Mouse (Mus musculus) ES-E14 (cell line): ENCODE measurements around the gene Hirip3. TPM values are rescaled to one million over a fixed set of nuclear protein-coding genes. Genes with fewer than 3 reads are reported as not detected.
A peak's percentile ranks its signal among the peaks of the same experiment; 100 is the strongest.

Source experiments
- DNase-seq: peaks from one replicate; pipeline ENCODE4 v3.0.0-alpha.2; 2013; ENCODE audit warnings: low read depth, low spot score
- H3K27ac ChIP-seq: 2 replicates; pipeline ENCODE4 v1.5.1; 2012; ENCODE audit warnings: low read depth, mild to moderate bottlenecking, low read length, moderate library complexity, mixed read lengths; ENCODE audit not compliant: poor library complexity, insufficient read depth, severe bottlenecking
- H3K36me3 ChIP-seq: 2 replicates; pipeline ENCODE4 v1.6.1; 2012; ENCODE audit warnings: mild to moderate bottlenecking, low read length, moderate library complexity, mixed read lengths; ENCODE audit not compliant: control insufficient read depth, poor library complexity, insufficient read depth, severe bottlenecking
- H3K4me1 ChIP-seq, 2 experiments: fragments of 150-350 bp in 1 of 2; sonication (generic) in 1 of 2; 2 replicates each; pipeline ENCODE4 v1.6.1; 2012; ENCODE audit warnings: low read length in 2 of 2, mild to moderate bottlenecking in 1 of 2, mixed read lengths in 1 of 2; ENCODE audit not compliant: control insufficient read depth in 2 of 2, insufficient read depth in 2 of 2, poor library complexity in 1 of 2
- H3K4me3 ChIP-seq, 2 experiments: fragments of 150-350 bp in 1 of 2; sonication (generic) in 1 of 2; 2 replicates each; pipeline ENCODE4 v1.5.1; 2012; ENCODE audit warnings: low read length in 2 of 2, low read depth in 1 of 2, mild to moderate bottlenecking in 1 of 2, mixed read lengths in 1 of 2; ENCODE audit not compliant: insufficient read depth in 1 of 2, poor library complexity in 1 of 2, severe bottlenecking in 1 of 2
- H3K9ac ChIP-seq: 2 replicates; pipeline ENCODE4 v1.6.1; 2012; ENCODE audit warnings: low read depth, mild to moderate bottlenecking, low read length, mixed read lengths; ENCODE audit not compliant: poor library complexity, insufficient read depth, severe bottlenecking
- H3K9me3 ChIP-seq: fragments of 150-350 bp; sonication (generic); 2 replicates; pipeline ENCODE4 v1.6.1; 2012; ENCODE audit warnings: low read depth, mild to moderate bottlenecking, low read length; ENCODE audit not compliant: control insufficient read depth, insufficient read depth
- CHD2 ChIP-seq: IDR thresholded peaks from 2 replicates; pipeline ENCODE4 v1.6.1; 2014; ENCODE audit warnings: mild to moderate bottlenecking, low read depth, low read length, inconsistent platforms
- HCFC1 ChIP-seq: IDR thresholded peaks from 2 replicates; pipeline ENCODE4 v1.6.1; 2012; ENCODE audit warnings: low read length, inconsistent platforms, borderline replicate concordance; ENCODE audit not compliant: insufficient read depth
- MAFK ChIP-seq: IDR thresholded peaks from 2 replicates; pipeline ENCODE4 v1.6.1; 2014; ENCODE audit warnings: mild to moderate bottlenecking, low read depth, low read length, inconsistent platforms; ENCODE audit not compliant: insufficient read depth
- ZC3H11A ChIP-seq: IDR thresholded peaks from 2 replicates; pipeline ENCODE4 v1.6.1; 2012; ENCODE audit warnings: low read depth, mild to moderate bottlenecking, inconsistent platforms, low read length, borderline replicate concordance
- ZNF384 ChIP-seq: IDR thresholded peaks from 2 replicates; pipeline ENCODE4 v1.6.1; 2012; ENCODE audit warnings: low read depth, low read length, inconsistent platforms
- in situ Hi-C, 2 experiments: fragments of 600-800 bp; cut with MboI; formaldehyde crosslinking; loops; one replicate each; pipeline ENCODE4 v1.15.1; 2025; ENCODE audit warnings: low sequenced_read_pairs in 2 of 2, inconsistent platforms in 1 of 2; ENCODE audit not compliant: unreplicated experiment in 2 of 2
- total RNA-seq: library from RNA; depleted of rRNA; stranded (reverse); fragments of 300-350 nt; gene quantifications from 2 replicates; pipeline ENCODE4 v1.2.3, GENCODE M21; 2012

Hirip3 gene
- total RNA-seq, 1 experiment = 99.7 TPM

DNA sequence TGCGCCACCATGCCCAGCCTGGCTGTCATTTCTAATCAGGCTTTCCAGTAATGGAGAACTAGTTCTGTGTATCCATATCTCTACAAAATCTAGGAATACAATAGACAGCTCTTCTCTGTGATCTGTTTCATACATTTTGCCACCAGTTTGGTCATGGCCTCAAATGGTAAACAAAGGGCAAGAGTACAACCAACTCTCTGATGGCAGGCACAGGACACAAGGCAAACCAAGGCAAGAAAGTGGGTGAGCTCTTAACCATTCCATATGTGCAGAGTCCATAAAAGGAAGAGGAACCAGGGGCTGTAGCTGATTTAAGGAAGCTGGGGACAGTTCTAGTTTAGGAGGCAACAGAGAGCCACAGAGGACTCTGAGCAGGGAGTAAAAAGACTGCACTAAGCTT is 15.5 kb downstream of the Hirip3 start:
- Histone ChIP-seq H3K4me1 (no peaks in the 10 kb centered on the region), H3K4me3 (no peak overlapping the region), H3K9ac (no peak overlapping the region), H3K36me3 (peaks cover 45% of the 10 kb centered on the region), H3K9me3 (no peaks in the 10 kb centered on the region), H3K27ac (no peak overlapping the region)
- in situ Hi-C loops = no loop called here
- no peak for TF ChIP-seq HCFC1
- no peak for TF ChIP-seq CHD2
- TF ChIP-seq ZNF384 = no peak
- no peak for TF ChIP-seq ZC3H11A
- TF ChIP-seq MAFK = no peak
- DNase-seq = no peak

DNA sequence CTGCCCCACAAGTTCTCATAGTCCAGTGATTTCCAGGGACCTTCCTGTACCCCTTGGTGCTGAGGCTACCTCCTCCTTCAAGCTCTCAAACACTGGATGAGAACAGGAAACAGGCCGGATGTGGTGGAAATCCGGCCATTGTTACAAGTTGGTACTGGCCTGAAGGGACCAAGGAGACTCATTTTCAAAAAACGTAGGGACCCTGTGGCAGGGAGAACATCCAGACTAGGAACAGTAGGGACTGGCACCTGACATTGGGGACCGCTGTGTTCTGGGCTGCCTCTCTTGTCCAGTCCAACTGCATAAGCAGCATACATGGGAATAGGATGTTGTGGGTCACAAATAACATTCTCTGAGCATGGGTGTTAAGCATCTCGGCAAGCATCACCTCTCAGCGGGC is 19.3 kb downstream of the Hirip3 start:
- no peak for DNase-seq
- no peak overlapping the region for H3K27ac ChIP-seq
- peaks cover 21% of the 10 kb centered on the region for H3K36me3 ChIP-seq
- H3K9me3 ChIP-seq = no peaks in the 10 kb centered on the region
- in situ Hi-C loops = no loop called here
- no peak overlapping the region for H3K4me3 ChIP-seq
- H3K4me1 ChIP-seq = peaks cover 5 to 7% of the 10 kb centered on the region in 2 experiments; a peak in 3 of 4 replicates
- H3K9ac ChIP-seq = peak overlapping the region; percentile 20; the same call in 1 of the 2 replicates
- TF ChIP-seq CHD2 = no peak
- TF ChIP-seq ZC3H11A = no peak
- TF ChIP-seq MAFK = no peak

DNA sequence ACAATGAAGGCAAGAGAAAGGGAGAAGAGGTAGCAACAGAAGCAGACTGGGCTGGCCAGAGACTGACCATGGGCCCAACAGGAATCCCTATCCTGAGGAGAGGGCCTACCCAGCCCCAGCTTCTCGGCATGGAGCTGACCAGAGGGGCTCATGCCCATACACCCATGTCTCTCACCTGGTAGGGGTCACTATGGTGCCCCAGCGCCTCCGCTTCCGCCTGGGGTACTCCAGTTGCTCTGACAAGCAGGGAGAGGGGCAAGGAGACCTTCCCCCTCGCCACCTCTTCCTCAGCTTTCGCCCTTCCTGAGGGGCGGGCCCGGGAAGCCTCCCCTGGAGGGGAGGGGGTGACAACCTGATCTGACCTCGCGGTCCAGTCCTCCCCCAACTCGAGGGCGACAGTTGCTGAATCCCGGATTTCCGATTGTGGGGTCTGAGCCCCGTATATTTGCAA is 22.0 kb downstream of the Hirip3 start:
- Histone ChIP-seq H3K9ac (peak overlapping the region; percentile 87), H3K9me3 (no peaks in the 10 kb centered on the region), H3K36me3 (peaks cover 16% of the 10 kb centered on the region), H3K27ac (no peak overlapping the region), H3K4me3 (peak overlapping the region; percentile 85 to 91), H3K4me1 (peaks cover 5 to 8% of the 10 kb centered on the region in 2 experiments; a peak in 3 of 4 replicates)
- DNase-seq = no peak
- in situ Hi-C loops = no loop called here
- TF ChIP-seq HCFC1 = no peak
- TF ChIP-seq MAFK = no peak
- no peak for TF ChIP-seq ZC3H11A
- TF ChIP-seq CHD2 = no peak
- no peak for TF ChIP-seq ZNF384

DNA sequence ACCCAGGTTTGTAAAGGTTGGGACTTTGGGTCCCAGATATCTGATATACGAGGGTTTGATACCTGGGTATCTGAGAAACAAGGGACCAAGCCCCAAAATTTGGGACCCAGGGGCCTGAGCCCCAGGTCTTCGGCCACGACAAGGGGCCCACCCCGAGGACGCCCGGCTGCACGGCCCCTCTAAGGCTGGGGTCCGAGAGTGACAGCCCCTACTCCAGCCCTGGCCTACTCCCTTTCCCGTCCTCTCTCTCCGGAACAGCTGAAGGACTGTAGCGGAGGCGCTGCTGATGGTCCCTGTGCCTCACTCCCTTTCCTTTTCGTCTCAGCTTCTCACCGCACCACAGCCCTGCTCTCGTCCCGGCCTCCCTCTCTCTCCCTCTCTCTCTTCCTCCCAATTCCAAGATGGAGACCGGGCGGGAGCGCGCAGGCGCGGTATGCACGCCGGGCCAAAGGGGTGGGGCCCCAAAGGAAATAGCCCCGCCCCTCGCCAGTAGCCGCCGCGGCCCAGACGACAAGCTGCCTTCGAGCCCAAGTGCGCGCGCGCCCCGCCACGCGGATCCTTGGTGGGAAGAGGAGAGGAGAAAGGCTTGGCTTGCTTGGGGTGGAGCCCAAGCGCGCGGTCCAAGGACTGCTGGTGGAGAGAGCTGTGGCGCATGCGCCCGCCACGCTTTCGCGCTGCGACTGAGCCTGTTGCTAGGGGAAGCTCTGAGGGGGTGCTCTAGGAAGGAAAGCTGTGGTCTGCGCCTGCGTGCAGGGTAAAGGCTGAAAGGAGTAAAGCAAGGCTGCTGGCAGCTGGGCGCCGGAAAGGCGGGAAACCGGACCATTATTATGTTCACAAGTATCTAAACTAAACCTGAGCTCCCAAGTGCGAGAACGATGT is 22.8 kb downstream of the Hirip3 start, which contains the start of gene Taok2:
TSS of gene Taok2 (minus strand) at position 418 of the 879 bp plus-strand sequence.
- peaks cover 5 to 9% of the 10 kb centered on the region in 2 experiments; a peak in 3 of 4 replicates for H3K4me1 ChIP-seq
- H3K4me3 ChIP-seq = peak within 1 kb of the TSS; percentile 85 to 91
- H3K27ac ChIP-seq = peak within 1 kb of the TSS; percentile 86
- DNase-seq = peak; percentile 97
- H3K36me3 ChIP-seq = peaks cover 11% of the 10 kb centered on the region
- H3K9ac ChIP-seq = peak within 1 kb of the TSS; percentile 87
- TF ChIP-seq HCFC1 (peak; percentile 68; the same call in 1 of the 2 replicates), ZNF384 (no peak), CHD2 (no peak), MAFK (no peak), ZC3H11A (no peak)
- no peaks in the 10 kb centered on the region for H3K9me3 ChIP-seq
- in situ Hi-C loops = no loop called here
